Mouse (Mus musculus): ENCODE measurements around the gene Milr1.

GRCm38 (mm10) chr11:106795679-106796078 is 44.7 kb downstream of the Milr1 start:
- no peak for TF ChIP-seq CTCF (IDR thresholded peaks at IDR 0.05; ENCODE audit: extremely low read depth, insufficient read depth, low read length)
- TF ChIP-seq POLR2A (IDR thresholded peaks at IDR 0.05; ENCODE audit: extremely low read depth, insufficient read depth, low read length) = no peak

Measured in cortical plate, adult 2 months (tissue).